Mouse (Mus musculus): ENCODE data around the gene Samd4. TPM values are rescaled to one million over a fixed set of nuclear protein-coding genes. Genes with fewer than 3 reads are reported as not detected.

Samd4 gene
- polyA plus RNA-seq, 1 experiment from 2014 or later = 5.0 TPM

DNA sequence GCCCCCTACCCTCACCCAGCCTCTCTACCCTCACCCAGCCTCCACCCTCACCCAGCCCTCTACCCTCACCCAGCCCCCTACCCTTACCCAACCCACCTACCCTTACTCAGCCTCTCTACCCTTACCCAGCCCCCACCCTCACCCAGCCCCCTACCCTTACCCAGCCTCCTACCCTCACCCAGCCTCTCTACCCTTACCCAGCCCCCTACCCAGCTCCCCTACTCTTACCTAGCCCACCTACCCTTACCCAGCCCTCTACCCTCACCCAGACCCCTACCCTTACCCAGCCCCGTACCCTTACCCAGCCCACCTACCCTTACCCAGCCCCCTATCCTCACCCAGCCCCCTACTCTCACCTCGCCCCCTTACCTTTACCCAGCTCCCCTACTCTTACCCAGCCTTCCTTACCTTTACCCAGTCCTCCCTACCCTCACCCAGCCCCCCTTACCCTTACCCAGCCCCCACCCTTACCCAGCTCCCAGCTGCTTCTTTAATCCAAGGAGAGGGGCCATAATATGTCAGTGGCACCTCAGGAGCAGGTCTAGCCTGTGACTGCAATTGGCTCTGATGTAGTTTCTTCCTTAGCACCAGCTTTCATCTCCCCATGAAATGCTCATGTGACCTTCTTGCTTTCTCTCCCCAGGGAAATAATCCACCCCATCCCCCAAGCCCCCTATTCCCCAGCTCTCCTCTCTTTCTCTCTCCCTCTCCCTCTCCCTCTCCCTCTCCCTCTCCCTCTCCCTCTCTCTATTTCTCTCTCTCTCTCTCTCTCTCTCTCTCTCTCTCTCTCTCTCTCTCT is 81.6 kb downstream of the Samd4 start:
- no peak overlapping the region for H3K9ac ChIP-seq
- no peaks in the 10 kb centered on the region for H3K9me3 ChIP-seq
- 94% methylated on average over 2 of the region's 2 CpGs for WGBS
- peaks cover 5% of the 10 kb centered on the region for H3K4me1 ChIP-seq
- no peaks in the 10 kb centered on the region for H3K27me3 ChIP-seq
- H3K4me3 ChIP-seq (replicated peaks) = no peak overlapping the region
- ATAC-seq (ENCODE audit: low FRiP score) = no peak
- no peak overlapping the region for H3K4me2 ChIP-seq
- H3K27ac ChIP-seq = no peak overlapping the region
- no peaks in the 10 kb centered on the region for H3K36me3 ChIP-seq (replicated peaks)

DNA sequence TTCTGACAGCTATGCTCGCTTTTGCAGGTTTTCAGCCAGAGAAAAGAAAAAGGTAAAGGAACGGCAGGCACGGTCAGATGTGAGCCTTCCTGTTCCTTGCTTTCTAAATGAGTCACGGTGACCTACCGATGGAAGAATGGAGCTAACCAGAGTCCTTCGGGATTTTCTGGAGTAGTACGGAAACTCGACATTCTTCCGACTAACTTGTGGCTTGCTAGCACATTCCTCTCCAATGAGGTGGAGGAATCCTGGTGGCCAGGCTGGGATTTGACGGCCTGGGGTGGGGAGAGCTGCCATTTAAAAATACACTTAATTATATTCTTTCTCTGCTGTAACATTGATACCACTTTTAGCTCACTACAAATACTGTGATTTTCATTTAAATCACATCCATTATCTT is 83.6 kb downstream of the Samd4 start:
- Histone ChIP-seq H3K27me3 (no peaks in the 10 kb centered on the region), H3K36me3 (replicated peaks) (no peaks in the 10 kb centered on the region), H3K27ac (no peak overlapping the region), H3K4me3 (replicated peaks) (no peak overlapping the region), H3K9ac (no peak overlapping the region), H3K9me3 (no peaks in the 10 kb centered on the region), H3K4me2 (no peak overlapping the region), H3K4me1 (peaks cover 5% of the 10 kb centered on the region)
- WGBS = 75% methylated on average over 10 of the region's 10 CpGs
- ATAC-seq (ENCODE audit: low FRiP score) = no peak

DNA sequence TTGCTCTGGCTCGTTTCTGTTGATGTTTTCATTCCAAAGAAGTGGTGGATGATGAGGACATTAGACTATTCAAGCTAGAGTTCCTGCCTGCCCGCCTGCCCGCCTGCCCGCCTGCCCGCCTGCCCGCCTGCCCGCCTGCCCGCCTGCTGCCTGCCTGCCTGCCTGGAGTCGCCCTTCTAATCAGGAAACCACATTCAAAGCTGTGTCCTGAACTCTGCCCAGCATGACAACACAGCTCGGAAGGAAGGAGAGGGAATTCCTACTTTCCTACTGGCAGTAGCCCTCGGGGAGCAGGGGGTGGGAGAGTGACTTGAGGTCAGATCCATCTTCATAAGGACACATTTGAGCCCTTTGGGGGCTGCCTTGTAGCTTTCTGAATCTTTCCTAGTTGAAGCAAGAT is 85.4 kb downstream of the Samd4 start:
- Histone ChIP-seq H3K27ac (no peak overlapping the region), H3K36me3 (replicated peaks) (no peaks in the 10 kb centered on the region)
- WGBS = 73% methylated on average over 11 of the region's 11 CpGs

DNA sequence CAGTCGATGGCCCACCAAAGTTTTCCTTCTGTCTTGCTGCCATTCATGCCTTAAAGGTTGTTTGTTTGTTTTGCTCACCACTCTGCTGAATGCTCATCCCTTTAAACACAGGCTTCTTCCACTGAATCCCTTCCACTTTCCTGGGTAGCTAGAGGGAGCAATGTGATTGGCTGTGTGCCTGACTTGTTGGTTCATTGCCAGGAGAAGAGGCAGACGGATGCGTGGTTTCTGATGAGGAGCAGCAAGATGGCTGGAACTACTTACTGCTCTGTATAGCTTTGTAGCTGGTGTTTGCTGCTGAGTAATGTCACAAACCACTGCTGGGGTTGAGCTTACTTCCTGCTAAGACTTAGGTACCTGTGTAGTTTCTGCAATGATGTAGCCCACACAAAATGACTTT is 88.0 kb downstream of the Samd4 start:
- ATAC-seq (ENCODE audit: low FRiP score) = no peak
- Histone ChIP-seq H3K4me2 (no peak overlapping the region), H3K27me3 (no peaks in the 10 kb centered on the region), H3K27ac (no peak overlapping the region), H3K9me3 (no peaks in the 10 kb centered on the region), H3K4me1 (peaks cover 2% of the 10 kb centered on the region; the same call in 1 of the 2 replicates), H3K4me3 (replicated peaks) (no peak overlapping the region), H3K36me3 (replicated peaks) (no peaks in the 10 kb centered on the region), H3K9ac (no peak overlapping the region)
- WGBS = 76% methylated on average over 3 of the region's 3 CpGs

More for the DNA sequence above, 85.4 kb downstream of the Samd4 start:
- H3K4me1 ChIP-seq = peaks cover 5% of the 10 kb centered on the region
- no peak for ATAC-seq (ENCODE audit: low FRiP score)
- no peaks in the 10 kb centered on the region for H3K27me3 ChIP-seq
- no peak overlapping the region for H3K4me3 ChIP-seq (replicated peaks)
- H3K9ac ChIP-seq = no peak overlapping the region
- H3K4me2 ChIP-seq = no peak overlapping the region
- no peaks in the 10 kb centered on the region for H3K9me3 ChIP-seq

DNA sequence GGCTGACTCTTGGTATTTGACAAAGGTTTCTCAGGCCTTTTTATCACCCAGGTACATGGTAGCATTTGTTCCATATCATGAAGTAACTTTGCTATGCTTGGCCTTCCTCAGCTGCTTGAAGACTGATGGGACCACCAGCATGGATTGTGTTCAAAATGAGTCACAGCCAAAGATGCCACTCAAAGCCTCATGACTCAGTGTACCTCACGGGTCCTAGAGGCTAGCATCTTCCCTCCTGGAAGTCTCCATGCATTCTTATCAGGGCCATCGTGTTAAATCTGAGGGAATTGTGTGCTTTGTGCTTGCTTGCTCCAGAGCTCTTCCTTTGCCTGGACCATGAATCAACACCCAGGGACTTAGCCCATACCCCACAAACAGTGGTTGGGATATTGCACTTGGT is 89.1 kb downstream of the Samd4 start:
- H3K27me3 ChIP-seq = no peaks in the 10 kb centered on the region
- H3K9me3 ChIP-seq = no peaks in the 10 kb centered on the region
- no peak overlapping the region for H3K4me2 ChIP-seq
- no peaks in the 10 kb centered on the region for H3K36me3 ChIP-seq (replicated peaks)
- H3K27ac ChIP-seq = no peak overlapping the region
- WGBS = 89% methylated on average over 2 of the region's 2 CpGs
- H3K4me3 ChIP-seq (replicated peaks) = no peak overlapping the region
- H3K9ac ChIP-seq = no peak overlapping the region
- peaks cover 2% of the 10 kb centered on the region; the same call in 1 of the 2 replicates for H3K4me1 ChIP-seq
- no peak for ATAC-seq (ENCODE audit: low FRiP score)

DNA sequence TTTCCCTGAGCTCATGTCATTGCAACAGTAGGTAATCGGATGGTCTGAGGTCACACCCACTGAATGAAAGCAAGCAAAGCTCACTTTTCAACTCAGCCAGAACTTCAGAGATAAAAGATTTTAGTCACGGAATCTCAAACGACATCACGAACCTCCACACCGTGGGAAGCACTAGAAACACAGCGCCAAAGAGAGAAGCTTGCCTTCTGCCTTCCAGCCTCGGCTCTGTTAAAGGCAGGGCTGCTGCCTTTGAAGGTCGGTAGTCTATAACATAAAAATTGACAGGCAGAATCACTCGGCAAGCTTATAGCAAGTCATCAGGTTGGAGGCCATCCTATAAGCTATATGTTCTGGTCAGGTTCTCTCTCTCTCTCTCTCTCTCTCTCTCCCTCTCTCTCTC is 92.2 kb downstream of the Samd4 start:
- no peak overlapping the region for H3K27ac ChIP-seq
- 82% methylated on average over 9 of the region's 9 CpGs for WGBS
- H3K9me3 ChIP-seq = no peaks in the 10 kb centered on the region
- ATAC-seq (ENCODE audit: low FRiP score) = no peak
- peaks cover 2% of the 10 kb centered on the region; the same call in 1 of the 2 replicates for H3K4me1 ChIP-seq
- no peaks in the 10 kb centered on the region for H3K27me3 ChIP-seq
- no peak overlapping the region for H3K4me3 ChIP-seq (replicated peaks)
- no peak overlapping the region for H3K9ac ChIP-seq
- no peak overlapping the region for H3K4me2 ChIP-seq
- no peaks in the 10 kb centered on the region for H3K36me3 ChIP-seq (replicated peaks)

DNA sequence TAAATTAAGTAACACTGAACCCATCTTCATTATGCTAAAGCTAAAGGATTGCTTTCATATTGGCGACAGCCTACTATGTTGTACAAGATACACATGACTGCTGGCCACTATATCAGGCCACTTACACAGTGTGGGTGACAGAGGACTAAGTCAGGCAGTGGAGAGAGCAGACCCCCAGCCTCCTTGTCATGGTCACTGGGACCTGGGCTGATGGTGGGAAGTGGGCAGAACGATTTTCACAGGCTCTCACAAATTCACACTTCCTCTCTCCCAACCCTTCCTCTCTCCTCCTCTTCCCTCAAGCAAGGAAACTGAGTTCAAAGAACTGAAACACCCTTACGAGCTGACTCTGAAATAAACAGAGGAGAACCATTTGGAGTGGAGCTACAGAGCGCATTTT is 93.3 kb downstream of the Samd4 start:
- H3K4me2 ChIP-seq = no peak overlapping the region
- H3K9me3 ChIP-seq = no peaks in the 10 kb centered on the region
- no peak overlapping the region for H3K27ac ChIP-seq
- no peaks in the 10 kb centered on the region for H3K36me3 ChIP-seq (replicated peaks)
- ATAC-seq (ENCODE audit: low FRiP score) = no peak
- no peaks in the 10 kb centered on the region for H3K27me3 ChIP-seq
- no peak overlapping the region for H3K9ac ChIP-seq
- 87% methylated on average over 4 of the region's 4 CpGs for WGBS
- peaks cover 4% of the 10 kb centered on the region for H3K4me1 ChIP-seq
- no peak overlapping the region for H3K4me3 ChIP-seq (replicated peaks)

DNA sequence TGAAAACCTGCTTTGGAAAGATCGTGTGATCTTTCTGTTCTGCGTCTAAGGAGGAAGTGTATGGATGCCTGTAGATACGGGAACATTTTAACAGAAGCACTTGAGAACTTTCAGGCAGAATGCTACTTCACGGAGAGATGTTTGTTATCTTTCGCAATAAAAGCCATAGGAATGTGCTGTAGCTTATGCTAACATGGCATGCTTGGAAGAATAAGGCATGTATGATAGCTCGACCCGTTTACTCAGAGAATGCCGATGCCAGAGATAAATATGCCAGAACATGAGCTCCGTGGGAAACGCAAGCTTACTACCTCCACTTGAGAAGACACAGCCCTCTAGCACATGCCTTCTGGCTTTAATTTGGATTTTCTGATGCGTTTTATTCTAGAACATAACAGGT is 94.1 kb downstream of the Samd4 start:
- H3K9me3 ChIP-seq = no peaks in the 10 kb centered on the region
- WGBS = 94% methylated on average over 11 of the region's 11 CpGs
- no peak overlapping the region for H3K27ac ChIP-seq
- ATAC-seq (ENCODE audit: low FRiP score) = no peak
- H3K27me3 ChIP-seq = no peaks in the 10 kb centered on the region
- H3K4me3 ChIP-seq (replicated peaks) = no peak overlapping the region
- no peaks in the 10 kb centered on the region for H3K36me3 ChIP-seq (replicated peaks)
- H3K4me2 ChIP-seq = no peak overlapping the region
- peaks cover 7% of the 10 kb centered on the region for H3K4me1 ChIP-seq
- H3K9ac ChIP-seq = no peak overlapping the region

DNA sequence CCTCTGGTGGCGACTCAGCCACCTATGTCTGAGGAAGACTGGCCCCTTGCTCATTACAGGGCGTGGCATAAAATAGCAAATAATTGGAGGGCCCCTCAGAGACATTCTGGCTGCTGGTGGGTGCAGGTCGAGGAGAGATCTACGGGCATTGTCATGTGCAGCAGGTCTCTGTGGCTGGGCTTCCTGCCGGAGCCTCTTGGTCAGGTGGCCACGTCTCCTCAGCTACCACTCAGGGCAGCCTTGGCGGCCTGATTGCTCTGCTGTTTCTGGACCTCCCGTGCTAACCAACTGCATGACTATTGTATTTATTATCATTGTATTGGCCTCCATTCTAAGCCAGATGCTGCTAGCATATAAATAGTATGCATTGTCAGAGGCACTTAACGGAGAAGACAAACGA is 95.0 kb downstream of the Samd4 start:
- no peak overlapping the region for H3K4me2 ChIP-seq
- no peaks in the 10 kb centered on the region for H3K36me3 ChIP-seq (replicated peaks)
- H3K9me3 ChIP-seq = no peaks in the 10 kb centered on the region
- no peak overlapping the region for H3K4me3 ChIP-seq (replicated peaks)
- ATAC-seq (ENCODE audit: low FRiP score) = no peak
- H3K27ac ChIP-seq = no peak overlapping the region
- H3K27me3 ChIP-seq = 0 out of 2 replicates have a peak, but pooled peaks cover 3% of the 10 kb centered on the region
- no peak overlapping the region for H3K9ac ChIP-seq
- peaks cover 14% of the 10 kb centered on the region for H3K4me1 ChIP-seq
- WGBS = 60% methylated on average over 10 of the region's 10 CpGs

DNA sequence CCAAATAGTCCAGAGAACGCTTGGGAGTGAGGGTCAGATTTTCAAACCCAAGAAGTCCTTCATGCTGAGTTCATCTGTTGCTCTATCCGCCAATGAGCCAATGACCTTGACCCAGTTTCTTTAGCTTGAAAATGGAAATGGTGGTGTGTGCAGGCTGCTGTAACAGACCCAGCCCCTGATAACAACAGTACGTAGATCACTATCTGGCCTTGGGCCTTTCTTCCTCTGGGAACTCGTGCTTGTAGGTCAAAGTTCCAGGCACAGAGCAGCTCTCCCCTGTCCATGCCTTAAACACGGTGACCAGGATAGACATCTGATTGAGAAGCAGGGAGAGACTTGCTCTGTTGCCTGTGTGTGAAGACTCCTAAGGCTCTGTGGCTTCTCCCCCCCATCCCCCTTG is 96.5 kb downstream of the Samd4 start:
- H3K9me3 ChIP-seq = no peaks in the 10 kb centered on the region
- peaks cover 3% of the 10 kb centered on the region; the same call in 1 of the 2 replicates for H3K27me3 ChIP-seq
- no peak for ATAC-seq (ENCODE audit: low FRiP score)
- no peak overlapping the region for H3K9ac ChIP-seq
- H3K4me1 ChIP-seq = peaks cover 14% of the 10 kb centered on the region
- H3K27ac ChIP-seq = no peak overlapping the region
- H3K4me3 ChIP-seq (replicated peaks) = no peak overlapping the region
- no peaks in the 10 kb centered on the region for H3K36me3 ChIP-seq (replicated peaks)
- WGBS = 86% methylated on average over 5 of the region's 5 CpGs
- H3K4me2 ChIP-seq = no peak overlapping the region

DNA sequence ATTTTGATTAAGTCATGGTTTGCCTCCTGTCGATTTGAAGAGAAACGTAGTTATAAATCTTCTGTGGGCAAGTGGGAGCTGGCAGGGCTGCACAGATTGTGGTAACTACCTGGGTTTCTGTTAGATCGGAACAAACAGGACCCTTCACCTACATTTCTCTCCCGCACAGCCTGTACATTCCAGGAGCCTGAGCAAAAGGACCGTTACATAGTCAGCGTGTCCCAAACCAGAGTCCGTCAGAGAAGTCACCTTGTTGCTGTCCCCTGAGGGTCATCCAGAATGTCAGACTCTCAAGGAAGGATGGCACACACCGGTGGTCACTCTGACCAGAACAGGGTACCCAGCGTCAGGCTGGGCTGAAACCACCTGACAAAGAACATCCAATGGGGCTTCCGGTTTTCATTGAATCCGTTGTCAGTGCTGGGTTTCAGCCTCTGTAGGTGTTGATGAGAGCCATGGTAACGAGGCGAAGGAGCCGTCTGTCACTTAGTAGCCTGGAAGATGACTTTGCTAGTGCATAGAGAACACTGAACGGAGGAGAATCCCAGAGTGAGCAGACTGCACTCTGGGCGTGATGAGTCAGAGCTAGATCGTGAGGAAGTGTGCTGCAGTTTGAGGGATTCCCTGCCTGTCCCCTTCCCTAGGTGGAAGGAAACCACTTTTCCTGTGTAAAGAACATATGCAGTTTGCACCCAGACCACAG is 98.2 kb downstream of the Samd4 start:
- Histone ChIP-seq H3K4me1 (peaks cover 14% of the 10 kb centered on the region), H3K9ac (no peak overlapping the region), H3K27me3 (peaks cover 3% of the 10 kb centered on the region; the same call in 1 of the 2 replicates), H3K4me2 (no peak overlapping the region), H3K9me3 (no peaks in the 10 kb centered on the region), H3K36me3 (replicated peaks) (no peaks in the 10 kb centered on the region), H3K4me3 (replicated peaks) (no peak overlapping the region), H3K27ac (no peak overlapping the region)
- ATAC-seq (ENCODE audit: low FRiP score) = peak; percentile 65; the same call in 1 of the 2 replicates
- 73% methylated on average over 17 of the region's 17 CpGs for WGBS

DNA sequence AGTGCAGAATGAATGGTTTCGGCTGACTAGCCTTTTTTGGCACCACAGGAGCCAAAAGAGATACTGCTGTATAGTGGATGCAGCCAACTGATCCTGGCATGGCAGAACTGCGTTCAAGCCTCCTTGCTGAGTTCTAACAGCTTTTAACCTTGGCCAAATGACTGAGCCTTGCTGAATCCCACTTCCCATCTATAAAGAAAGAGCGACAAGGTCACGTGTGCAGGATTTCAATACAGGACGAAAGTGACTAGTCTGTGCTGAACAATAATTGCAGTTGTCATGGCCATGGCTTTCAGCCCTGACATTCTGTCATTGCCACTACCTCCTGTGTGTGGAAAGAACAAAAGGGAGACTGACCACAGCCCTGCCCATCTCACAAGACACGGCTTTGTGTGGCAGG is 99.5 kb downstream of the Samd4 start:
- Histone ChIP-seq H3K36me3 (replicated peaks) (no peaks in the 10 kb centered on the region), H3K4me1 (peaks cover 14% of the 10 kb centered on the region), H3K4me2 (no peak overlapping the region), H3K9ac (no peak overlapping the region), H3K4me3 (replicated peaks) (no peak overlapping the region), H3K9me3 (no peaks in the 10 kb centered on the region), H3K27ac (no peak overlapping the region), H3K27me3 (peaks cover 3% of the 10 kb centered on the region; the same call in 1 of the 2 replicates)
- 76% methylated on average over 6 of the region's 6 CpGs for WGBS
- no peak for ATAC-seq (ENCODE audit: low FRiP score)

Measured in forebrain, embryonic 12.5 days (tissue).